Mouse (Mus musculus) heart, postnatal 0 days (tissue): ENCODE data around the gene Tiam1.

ENCODE experiments used
- CTCF ChIP-seq: IDR thresholded peaks from 2 replicates; pipeline ENCODE4 v1.5.1; 2016; ENCODE audit warnings: antibody characterized with exemption, control low read depth, low read depth
- EP300 ChIP-seq: IDR thresholded peaks from 2 replicates; pipeline ENCODE4 v1.6.1; 2016; ENCODE audit warnings: antibody characterized with exemption, low read depth

GRCm38 (mm10) chr16:90044004-90044754 is 99.4 kb downstream of the Tiam1 start:
- no peak for TF ChIP-seq CTCF
- no peak for TF ChIP-seq EP300
